Mouse (Mus musculus): Measurements from ENCODE around the gene Psme2.

Gene Psme2

DNA sequence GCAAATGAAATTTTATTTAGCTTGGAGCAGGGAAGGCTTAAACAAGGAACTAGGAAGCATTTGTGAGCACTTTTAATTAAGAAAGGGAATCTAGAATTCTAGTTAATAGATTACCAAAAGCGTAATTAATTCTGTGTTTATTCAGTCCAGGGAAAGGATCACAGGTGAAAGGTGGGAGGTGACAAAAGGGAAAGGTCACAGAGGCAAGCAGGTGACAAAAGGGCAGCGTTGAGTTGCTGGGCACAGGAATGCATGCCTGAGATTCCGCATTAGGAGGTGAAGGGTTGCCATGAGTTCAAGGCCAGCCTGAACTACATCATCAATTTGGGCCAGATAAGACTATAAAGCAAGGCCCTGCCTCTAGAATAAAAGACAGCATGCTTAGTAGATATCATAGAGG is 23.4 kb downstream of the Psme2 start:
- no peak for DNase-seq (ENCODE audit: low spot score in 2 of 2)

DNA sequence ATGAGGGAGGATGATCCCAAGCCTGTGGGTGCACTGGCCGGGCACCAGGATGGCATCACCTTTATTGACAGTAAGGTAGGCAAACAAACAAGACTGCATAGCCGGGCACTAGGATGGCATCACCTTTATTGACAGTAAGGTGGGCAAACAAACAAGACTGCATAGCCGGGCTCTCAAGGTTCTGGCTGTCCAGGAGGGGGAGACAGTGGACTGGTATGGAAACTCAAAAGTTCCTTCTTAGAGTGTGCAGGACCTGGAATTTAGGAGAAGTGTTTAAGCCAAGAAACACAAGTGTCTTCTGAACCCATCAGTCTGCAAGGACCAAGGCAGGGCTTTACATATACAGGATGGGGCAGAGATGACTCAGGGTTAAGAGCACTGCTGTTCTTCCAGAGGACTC is 25.2 kb downstream of the Psme2 start:
- no peak for DNase-seq (ENCODE audit: low spot score in 2 of 2)

DNA sequence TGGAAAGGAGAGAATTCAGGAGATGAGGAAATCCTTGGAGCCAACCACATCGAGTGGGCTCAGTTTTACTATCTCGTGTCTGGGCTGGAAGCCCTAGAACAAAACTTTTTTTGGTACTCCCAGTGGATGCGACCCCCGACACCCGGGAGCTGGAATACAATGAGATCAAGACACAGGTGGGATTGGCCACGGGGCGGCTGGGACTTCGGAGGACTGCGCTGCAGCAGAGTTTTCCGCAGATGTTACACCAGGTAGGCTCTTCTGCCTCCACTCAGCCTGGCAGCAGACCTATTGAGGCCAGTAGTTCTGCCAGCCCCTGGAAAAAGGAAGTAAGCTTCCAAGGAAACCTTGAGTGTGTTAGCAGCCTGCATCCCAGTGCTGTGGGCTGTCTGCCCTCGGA is 27.7 kb downstream of the Psme2 start:
- no peak for DNase-seq (ENCODE audit: low spot score in 2 of 2)

DNA sequence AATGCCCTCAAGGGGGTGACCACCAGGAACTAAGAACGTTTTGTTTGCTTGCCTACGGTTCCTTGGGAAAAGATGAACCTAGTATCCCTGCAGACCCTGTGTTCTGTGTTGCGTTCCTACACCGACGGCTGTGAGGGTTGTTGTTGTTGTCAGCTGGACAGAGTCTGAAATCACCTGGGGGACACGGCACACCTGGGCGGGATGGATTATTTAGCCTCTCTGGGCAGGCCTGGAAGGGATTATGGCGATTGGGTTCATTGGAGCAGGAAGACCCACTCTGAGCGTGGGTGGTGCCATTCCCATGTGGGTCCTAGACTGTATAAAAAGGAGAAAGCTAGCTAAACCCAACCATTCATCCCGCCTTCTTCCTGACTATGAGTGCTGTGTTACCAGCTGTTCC is 29.1 kb downstream of the Psme2 start:
- no peak for DNase-seq (ENCODE audit: low spot score in 2 of 2)

DNA sequence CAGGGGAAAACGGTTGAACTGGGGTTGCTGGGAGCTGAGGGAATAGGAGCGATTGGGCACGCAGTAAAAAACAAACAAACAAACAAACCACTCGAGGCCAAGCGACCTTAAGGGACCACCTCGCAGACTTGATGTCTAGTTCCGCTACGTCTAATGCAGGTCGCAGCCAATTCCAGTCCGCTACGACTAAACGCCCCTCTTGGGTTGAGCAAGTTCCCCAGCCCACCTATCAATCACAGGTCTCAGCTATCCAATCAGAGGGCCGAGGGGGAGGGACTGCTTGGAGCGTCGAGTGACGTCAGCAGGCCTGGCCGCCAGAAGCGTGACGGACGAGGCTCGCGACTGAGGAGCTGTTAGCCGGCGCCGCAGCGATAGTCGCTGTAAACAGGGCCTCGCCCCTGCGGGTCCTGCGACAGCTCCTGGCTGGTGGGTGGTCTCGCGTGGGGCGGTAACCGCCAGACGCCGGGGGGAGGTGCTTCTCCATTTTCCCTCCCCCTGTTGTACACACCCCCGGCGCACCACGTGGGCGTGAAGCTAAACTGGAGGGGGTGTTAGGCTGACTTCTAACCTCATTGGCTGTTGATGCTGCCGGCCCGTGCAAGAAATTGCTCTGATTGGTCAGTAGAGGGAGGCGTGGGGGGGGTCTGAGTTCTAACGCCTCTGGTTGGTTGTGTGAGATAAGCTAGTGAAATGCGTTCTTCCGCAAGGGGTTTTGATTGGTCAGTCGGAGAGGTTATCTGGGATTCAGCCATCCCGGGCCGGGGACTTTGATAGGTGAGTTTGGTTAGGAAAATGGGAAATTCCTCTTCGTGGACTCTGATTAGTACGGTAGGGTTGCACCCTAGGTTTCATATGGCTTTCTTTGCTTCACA is 30.5 kb downstream of the Psme2 start, which contains the start of gene A730061H03Rik:
Gene A730061H03Rik, minus strand, starts transcription at position 205 of the 872 bp plus-strand sequence.
- DNase-seq (ENCODE audit: low spot score in 2 of 2) = peak; percentile 97 to 98

DNA sequence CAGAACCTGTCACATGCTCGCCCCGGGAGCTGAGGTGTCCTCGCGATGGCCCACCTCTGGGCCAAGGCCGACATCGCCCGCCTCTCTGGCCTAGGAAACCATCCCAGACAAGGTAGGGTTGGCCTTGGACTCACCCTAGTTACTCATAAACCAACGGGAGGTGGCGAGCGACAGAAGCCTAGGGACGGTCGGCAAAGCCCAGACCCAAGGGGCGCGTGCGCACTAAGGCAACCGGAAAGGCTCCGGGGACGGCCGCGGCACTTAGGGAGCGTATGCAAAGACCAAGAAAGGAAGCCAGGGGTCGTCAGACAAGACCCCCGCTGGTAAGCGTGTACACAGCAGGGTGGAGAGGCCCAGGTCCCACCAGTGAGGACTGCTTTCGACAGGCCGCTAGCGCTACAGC is 31.1 kb downstream of the Psme2 start, which contains the start of gene Dcaf11:
Gene Dcaf11, plus strand, starts transcription at position 208 of the 403 bp plus-strand sequence.
- DNase-seq (ENCODE audit: low spot score in 2 of 2) = peak; percentile 84 to 85

DNA sequence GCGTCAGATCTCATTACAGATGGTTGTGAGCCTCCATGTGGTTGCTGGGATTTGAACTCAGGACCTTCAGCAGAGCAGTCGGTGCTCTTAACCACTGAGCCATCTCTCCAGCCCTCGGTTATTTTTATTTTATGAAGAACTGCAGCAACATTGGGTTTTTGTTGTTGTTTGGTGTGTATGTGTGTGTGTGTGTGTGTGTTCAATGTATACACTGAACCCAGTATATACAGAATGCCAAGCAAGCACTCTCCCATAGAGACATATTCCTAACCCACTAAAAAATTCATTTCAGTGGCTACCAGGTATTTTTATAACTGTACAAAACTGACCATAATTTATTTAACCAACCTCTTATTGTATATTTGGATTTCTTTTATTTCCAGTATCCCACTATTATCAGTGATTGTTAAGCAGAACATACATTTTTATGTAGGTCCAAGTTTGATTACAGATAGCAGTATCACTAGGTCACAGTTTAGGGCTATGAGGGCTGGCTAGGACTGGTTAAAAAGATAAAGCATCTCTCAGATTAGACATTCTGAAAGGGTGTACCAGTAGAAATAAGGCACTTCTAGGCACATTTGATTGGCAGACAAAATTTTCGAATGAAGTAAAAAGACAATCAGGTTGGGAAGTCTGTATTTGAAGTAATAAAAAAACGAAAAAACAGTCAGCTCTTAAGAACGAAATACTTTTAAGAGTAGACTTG is 32.0 kb downstream of the Psme2 start:
- no peak for DNase-seq (ENCODE audit: low spot score in 2 of 2)

DNA sequence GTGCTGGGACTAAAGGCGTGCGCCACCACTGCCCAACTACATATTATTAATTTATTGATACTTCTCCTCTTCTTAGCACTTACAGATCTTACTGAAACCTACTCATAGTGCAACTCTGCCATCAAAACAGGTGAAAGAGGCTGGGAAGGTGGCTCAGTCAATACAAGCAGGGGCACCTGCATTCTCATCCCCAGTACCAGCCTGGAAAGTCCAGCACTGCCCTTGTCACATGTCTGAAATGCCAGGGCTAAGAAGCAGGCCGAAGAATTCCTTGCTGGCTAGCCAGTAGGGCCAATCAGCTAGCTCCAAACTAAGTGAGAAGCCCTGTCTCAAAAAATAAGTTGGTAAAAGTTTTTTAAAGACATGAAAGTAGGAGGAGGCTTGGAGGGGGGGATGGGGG is 33.3 kb downstream of the Psme2 start:
- no peak for DNase-seq (ENCODE audit: low spot score in 2 of 2)

DNA sequence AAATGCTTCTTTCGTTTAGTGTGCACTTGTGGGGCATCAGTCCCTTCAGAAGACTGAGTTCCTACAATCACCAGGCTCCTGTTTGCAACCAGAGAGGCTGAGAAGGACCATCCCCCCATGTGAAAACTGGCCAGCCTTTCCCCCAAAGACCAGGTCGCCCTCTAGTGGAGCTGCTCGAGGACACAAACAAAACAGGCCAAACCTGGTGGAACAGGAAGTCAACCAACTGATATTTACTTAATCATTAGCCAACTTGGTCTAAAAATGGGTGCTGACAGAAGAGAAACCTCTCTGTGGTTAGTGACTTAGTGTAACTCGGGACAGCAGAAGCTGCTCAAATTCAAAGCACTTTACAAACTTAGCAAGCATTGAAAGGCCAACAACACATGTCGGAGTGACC is 33.9 kb downstream of the Psme2 start:
- DNase-seq (ENCODE audit: low spot score in 2 of 2) = peak; percentile 31 to 66

DNA sequence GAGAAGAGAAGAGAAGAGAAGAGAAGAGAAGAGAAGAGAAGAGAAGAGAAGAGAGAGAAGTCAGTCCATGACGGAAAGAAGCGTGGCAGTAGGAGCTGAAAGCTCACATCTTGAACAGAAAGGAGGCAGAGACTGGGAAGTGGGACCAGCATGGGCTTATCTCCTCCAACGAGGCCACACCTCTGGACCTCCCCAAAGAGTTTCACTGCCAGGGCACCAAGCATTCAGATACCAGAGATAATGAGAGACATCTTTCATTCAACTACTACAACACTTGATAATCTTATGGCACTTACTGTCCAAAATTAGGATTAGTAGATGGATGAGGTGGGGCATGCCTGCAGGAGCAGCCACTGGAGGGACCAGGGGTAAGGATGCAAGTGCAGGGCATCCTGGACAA is 35.1 kb downstream of the Psme2 start:
- DNase-seq (ENCODE audit: low spot score in 2 of 2) = no peak

DNA sequence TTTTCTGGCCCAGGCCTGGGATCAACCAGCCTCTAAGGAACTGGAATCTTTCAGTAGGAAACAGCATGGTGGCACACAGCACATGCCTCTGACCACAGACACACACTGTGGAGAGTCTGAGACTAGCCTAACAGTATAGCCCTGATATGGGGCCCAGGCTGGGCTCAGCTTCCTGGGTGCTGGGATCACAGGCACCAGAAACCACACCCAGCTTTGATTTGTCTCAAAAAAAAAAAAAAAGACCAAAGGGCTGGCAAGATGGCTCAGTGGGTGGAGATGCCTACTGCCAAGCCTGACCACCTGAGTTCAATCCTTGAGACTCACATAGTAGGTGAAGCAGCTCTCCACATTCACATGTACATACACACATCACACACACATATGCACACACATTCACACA is 36.3 kb downstream of the Psme2 start:
- no peak for DNase-seq (ENCODE audit: low spot score in 2 of 2)

DNA sequence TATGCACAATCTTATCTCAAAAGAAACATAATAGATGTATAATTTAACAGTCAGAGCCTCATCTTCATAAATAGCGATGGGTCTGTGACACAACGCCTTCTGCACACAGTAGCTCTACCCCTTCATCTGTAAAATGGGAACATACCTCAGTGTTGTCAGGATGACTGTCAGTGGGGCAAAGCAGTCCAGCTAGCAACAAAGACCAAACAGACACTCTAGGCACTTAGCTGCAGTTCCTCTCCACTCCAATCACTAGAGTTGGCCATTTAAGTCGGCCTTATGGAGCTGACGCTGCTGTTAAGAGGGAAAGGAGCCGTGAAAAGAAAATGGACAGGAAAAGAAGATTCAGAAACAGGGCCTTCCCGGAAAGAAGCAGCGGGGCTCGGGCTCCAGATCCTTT is 39.1 kb downstream of the Psme2 start:
- no peak for DNase-seq (ENCODE audit: low spot score in 2 of 2)

DNA sequence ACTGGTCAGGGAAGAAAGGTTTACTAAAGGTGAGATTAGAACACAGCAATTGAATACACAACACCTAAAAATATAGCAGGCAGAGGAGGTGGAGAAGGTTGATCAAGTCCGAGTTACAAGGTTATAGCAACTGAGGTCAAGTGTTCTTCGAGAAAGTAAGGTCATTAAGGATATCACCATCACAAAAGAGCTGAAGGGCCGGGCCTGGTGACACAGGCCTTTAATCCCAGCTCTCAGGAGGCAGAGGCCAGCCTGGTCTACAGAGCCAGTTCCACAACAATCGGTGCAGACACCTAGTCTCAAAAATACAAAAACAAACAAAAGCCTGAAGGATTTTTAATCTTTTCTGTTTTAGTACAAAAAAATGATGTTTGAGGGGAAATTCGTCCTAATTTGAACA is 39.6 kb downstream of the Psme2 start:
- no peak for DNase-seq (ENCODE audit: low spot score in 2 of 2)

DNA sequence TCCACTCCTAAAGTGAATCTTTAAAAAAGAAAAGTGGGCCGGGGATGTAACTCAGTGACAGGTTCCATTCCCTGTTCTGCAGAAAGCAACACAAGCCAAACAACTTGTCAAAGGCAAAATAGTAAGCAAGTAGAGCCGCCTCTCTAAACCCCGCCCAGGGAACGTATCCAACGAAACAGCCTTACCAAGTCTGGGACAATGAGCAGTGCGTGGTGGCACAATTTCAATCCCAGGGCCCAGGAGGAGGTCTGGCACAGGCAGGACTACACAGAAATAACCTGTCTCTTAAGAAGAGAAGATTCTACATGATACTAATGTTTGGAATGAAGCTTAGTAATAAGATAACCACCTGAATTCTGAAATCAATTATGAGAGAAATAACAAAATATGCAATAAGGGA is 40.7 kb downstream of the Psme2 start:
- no peak for DNase-seq (ENCODE audit: low spot score in 2 of 2)

DNA sequence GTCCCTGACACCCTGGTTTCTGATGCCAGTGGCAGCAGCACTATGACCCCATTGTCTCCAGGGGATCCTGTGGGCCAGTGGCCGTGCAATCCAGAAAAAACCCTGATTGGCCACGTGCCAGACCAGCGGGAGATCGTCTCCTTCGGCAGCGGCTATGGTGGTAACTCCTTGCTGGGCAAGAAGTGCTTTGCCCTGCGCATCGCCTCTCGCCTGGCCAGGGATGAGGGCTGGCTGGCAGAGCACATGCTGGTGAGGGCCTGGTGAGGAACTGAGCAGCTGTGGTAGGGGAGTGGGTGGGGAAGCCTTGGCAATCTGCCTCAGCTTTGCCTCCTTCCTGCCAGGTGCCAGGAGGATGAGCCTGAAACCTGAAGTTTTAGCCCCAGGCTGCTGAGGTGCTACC is 46.6 kb downstream of the Psme2 start:
- DNase-seq (ENCODE audit: low spot score in 2 of 2) = no peak

DNA sequence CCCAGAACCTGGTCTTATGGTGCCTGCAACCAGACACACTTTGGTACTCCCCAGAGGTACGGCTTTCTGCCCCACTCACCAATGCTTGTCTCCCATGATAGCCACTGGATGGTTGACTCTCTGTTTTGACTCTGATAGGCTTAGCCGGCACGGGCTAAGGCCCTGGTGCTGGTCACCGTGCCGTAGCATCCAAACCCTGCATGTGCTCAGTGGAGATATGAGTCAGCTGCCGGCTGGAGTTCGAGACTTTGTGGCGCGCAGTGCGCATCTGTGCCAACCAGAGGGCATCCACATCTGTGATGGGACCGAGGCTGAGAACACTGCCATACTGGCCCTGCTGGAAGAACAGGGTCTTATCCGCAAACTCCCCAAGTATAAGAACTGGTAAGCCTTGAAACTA is 48.6 kb downstream of the Psme2 start:
- DNase-seq (ENCODE audit: low spot score in 2 of 2) = no peak

DNA sequence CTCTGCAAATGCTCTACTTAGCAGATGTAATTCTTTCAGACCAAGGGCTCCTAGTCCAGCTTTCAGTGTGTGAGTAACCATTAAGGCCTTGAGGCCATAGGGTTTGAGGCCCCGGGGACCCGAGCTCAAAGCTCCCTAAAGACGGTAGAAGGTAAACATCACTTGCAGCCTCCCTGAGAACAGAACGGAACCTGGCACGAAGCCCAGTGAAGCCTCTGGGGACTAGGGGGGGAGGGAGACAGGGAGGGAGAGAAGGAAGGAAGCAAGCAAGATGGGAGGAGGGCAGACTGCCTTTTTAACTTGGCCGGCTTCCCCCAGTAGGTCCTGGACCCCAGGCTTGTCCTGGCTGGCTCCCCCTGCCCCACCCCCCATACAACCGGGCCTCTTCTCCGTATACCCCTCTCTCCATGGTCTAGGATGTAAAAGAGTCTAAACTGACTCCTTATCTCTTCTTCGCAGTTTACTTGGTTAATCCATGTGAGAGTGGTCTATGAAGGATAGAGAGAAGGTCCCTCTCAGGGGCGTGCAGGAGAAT is 50.1 kb downstream of the Psme2 start:
- no peak for DNase-seq (ENCODE audit: low spot score in 2 of 2)

DNA sequence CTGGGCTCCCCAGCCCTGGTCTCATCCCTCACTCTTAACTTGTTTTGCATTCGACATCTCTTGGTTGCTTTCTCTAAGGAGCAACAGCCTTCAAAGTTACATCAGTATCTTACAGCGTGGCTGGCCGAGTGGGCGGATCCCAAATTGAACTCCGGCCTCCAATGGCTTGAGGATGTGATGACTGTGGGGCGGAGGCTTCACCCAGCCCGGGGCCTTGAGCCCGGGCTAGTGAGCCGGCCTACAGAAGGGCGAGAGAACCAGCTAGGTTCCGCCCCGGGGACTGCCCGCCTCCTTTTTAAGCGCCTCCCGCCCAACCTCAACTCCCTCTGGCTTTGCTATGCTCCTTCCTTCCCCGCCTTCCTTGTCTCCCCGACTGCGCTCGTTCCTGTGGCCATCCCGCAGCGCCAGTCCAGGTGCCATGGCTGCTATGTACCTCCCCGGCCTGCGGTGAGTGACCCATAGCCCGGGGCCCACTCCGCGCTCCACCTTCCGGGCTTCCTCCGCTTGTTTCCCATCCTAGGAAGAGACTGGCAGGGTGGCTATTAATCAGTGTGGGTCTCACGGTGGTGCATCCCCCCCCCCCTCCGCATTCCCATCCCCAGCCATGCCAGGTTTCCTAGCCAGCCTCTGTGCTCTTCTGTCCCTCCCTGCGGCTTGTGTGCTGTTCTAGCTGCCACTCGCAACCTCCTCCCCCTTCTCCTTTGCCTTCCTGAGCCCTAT is 50.7 kb downstream of the Psme2 start, which contains the start of gene Pck2:
Gene Pck2, plus strand, starts transcription at position 200 of the 720 bp plus-strand sequence.
- DNase-seq (ENCODE audit: low spot score in 2 of 2) = no peak

Measured in thymus, postnatal 10 days (tissue).